Mouse (Mus musculus): Measurements from ENCODE around the gene Adra1d. TPM values are rescaled to one million over a fixed set of nuclear protein-coding genes. Genes with fewer than 3 reads are reported as not detected.
A peak's percentile ranks its signal among the peaks of the same experiment; 100 is the strongest.

Adra1d gene
- 0.10 and 0.25 TPM in 2 replicates for polyA plus RNA-seq (2015; fragmentation: Nextera tagmentation; extraction: Ambion mirVana)

DNA sequence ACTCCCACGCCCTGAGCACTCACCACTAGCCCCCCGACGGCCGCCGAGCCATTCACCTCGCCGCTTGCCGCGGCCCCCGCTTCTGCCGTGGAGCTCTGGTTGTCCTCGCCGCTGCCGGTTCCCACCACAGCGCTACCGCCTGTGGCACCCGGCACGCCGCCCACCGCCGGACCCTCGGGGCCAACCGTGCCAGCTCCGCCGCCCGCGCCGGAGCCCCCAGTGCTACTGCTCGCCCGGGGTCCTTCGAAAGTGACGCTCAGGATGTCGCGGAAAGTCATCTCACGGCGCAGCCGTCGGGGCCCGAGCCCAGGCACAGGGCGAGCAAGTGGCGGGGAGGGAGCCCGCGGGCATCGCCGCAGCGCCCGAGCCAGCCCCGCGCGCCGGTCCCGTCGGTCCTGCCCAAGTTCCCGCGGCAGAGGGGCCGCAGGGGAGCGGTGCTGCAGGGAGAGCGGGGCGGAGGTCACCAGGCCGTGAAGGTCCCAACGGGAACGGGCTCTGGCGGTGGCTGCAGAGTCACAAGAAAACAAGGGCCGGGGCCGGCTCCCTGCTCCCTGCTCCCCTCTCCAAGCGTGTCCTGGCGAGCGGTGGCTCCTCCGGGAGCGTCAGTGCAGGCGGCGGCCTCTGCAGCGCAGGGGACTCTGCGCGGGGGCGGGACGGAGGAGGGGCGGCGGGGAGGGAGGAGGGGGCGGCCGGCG is at the start of gene Adra1d:
Gene Adra1d, minus strand, starts transcription at position 393 of the 695 bp plus-strand sequence.
- H3K27ac ChIP-seq = no peak within 1 kb of the TSS
- H3K4me1 ChIP-seq (replicated peaks) = peaks cover 19% of the 10 kb centered on the region
- H3K9me3 ChIP-seq = no peaks in the 10 kb centered on the region
- ATAC-seq (ENCODE audit: low FRiP score) = peak; percentile 62
- peaks cover 91% of the 10 kb centered on the region for H3K27me3 ChIP-seq
- peak within 1 kb of the TSS; percentile 66 for H3K9ac ChIP-seq
- WGBS = under 1% methylated on average over 70 of the region's 82 CpGs
- peak within 1 kb of the TSS; percentile 78 for H3K4me2 ChIP-seq
- peak within 1 kb of the TSS; percentile 52 for H3K4me3 ChIP-seq
- H3K36me3 ChIP-seq = no peaks in the 10 kb centered on the region

DNA sequence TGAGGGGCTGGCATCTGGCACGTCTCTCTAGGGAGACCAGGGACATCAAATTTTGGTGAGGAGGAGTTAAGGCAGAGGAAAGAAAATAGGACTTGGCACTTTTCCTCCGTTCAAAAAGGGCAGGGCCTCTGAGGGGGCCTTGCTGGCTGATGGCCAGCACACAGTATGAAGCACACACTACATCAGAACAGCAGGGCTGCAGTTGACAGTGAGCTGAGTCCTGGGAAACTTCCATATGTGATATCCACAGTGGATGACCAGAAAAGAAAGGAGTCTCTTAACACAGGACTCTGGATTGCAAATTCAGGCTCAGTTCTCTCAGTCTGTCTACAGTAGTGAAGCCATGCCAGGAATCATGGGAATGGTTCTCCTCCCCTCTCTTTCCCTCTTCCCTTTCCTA is 39.8 kb upstream of the Adra1d start:
- no peak overlapping the region for H3K9ac ChIP-seq
- ATAC-seq (ENCODE audit: low FRiP score) = no peak
- H3K27me3 ChIP-seq = no peaks in the 10 kb centered on the region
- 0 out of 2 replicates have a peak, but pooled peaks cover 3% of the 10 kb centered on the region for H3K4me1 ChIP-seq (replicated peaks)
- no peaks in the 10 kb centered on the region for H3K36me3 ChIP-seq
- 53% methylated on average over 2 of the region's 2 CpGs for WGBS
- no peak overlapping the region for H3K4me2 ChIP-seq
- no peaks in the 10 kb centered on the region for H3K9me3 ChIP-seq
- no peak overlapping the region for H3K27ac ChIP-seq
- H3K4me3 ChIP-seq = no peak overlapping the region

DNA sequence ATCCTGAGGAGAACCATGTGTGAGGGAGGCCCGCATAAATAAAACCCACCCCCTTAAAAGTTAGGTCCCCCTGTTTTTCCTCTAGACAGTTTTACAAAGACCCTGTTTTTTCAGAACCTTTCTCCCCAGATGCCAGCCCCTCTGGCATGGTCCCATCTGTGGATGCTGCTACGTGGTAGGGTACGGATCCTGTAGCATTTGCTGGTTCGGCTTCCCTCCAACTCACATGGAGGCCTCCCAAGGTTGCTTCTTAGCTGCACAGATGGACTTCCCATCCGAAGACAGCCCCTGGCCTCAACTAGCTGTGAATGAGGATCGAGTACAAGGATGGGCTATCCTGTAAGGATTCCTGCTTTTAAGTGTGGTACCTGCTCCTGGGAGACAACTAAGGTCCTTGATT is 32.8 kb upstream of the Adra1d start:
- no peak overlapping the region for H3K4me2 ChIP-seq
- H3K27me3 ChIP-seq = no peaks in the 10 kb centered on the region
- H3K9ac ChIP-seq = no peak overlapping the region
- H3K4me3 ChIP-seq = no peak overlapping the region
- 0 out of 2 replicates have a peak, but pooled peaks cover 2% of the 10 kb centered on the region for H3K9me3 ChIP-seq
- H3K4me1 ChIP-seq (replicated peaks) = no peaks in the 10 kb centered on the region
- H3K36me3 ChIP-seq = no peaks in the 10 kb centered on the region
- WGBS = 93% methylated on average over 6 of the region's 6 CpGs
- no peak for ATAC-seq (ENCODE audit: low FRiP score)
- H3K27ac ChIP-seq = no peak overlapping the region

DNA sequence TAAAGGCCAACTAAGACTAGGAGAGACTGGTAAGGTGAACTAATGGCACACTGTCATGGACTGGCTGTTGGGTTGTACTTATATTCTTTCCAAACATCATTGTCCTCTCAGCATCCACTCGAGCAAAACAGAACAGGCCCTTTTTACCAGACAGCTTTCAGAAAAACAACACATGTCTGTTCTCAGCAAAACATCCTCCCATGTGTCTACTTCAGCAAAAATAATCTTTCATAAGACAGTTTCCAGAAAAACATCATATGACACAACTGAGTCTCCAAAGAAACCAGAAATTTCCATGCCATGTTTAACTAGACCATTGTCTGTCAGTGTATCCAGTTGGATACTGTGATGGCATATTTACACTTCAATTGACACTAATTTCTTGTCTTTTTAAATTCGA is 25.4 kb upstream of the Adra1d start:
- Histone ChIP-seq H3K4me1 (replicated peaks) (no peaks in the 10 kb centered on the region), H3K27ac (no peak overlapping the region), H3K27me3 (no peaks in the 10 kb centered on the region), H3K4me3 (no peak overlapping the region), H3K9ac (no peak overlapping the region), H3K9me3 (0 out of 2 replicates have a peak, but pooled peaks cover 2% of the 10 kb centered on the region), H3K36me3 (no peaks in the 10 kb centered on the region), H3K4me2 (no peak overlapping the region)
- ATAC-seq (ENCODE audit: low FRiP score) = no peak
- 93% methylated on average over 2 of the region's 2 CpGs for WGBS

DNA sequence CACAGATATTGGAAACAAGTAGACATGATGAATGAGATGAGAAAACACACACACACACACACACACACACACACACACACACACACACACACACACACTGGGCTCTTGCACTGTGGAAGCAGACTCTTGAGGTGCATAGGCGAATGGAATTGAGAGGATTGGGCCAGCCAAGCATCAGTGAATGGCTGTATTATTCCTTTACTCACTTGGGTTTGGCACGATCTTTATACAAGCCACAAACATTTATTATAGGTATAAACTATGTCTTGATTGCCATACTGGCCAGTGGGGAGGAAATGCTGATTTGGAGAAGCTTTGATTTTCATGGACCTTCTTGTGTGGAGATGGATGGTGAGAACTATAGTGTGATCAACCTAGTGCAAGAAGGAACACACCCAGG is 19.4 kb upstream of the Adra1d start:
- Histone ChIP-seq H3K9me3 (no peaks in the 10 kb centered on the region), H3K36me3 (no peaks in the 10 kb centered on the region), H3K4me3 (no peak overlapping the region), H3K4me1 (replicated peaks) (no peaks in the 10 kb centered on the region), H3K27me3 (no peaks in the 10 kb centered on the region), H3K27ac (no peak overlapping the region), H3K4me2 (no peak overlapping the region), H3K9ac (no peak overlapping the region)
- 90% methylated on average over 2 of the region's 2 CpGs for WGBS
- ATAC-seq (ENCODE audit: low FRiP score) = no peak

DNA sequence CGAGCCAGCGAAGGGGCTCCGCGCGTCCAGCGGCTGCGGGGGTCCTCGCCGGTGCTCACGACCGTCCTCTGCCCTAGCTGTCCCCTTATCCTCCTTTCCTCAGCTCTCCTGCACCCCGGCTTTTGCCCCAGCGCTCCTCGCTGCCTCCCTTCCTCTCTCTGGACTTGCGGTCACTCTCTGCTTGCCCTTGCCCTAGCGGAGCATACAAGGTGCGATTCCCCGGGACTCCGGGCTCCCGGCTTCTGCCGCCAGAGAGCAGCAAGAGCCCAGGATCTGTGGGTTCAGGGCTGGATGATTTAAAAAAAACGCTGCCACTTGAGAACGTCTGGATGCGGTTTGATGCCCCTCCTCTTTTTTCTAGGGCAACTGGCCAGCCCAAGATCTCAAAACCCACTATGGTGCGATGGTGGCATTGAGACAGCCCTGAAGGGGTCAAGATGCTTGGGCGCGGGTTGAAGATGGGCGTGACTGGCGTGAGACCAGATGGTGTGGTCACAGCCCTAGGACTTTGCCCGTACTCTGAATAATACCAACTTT is 571 bp upstream of the Adra1d start:
- peaks cover 19% of the 10 kb centered on the region for H3K4me1 ChIP-seq (replicated peaks)
- ATAC-seq (ENCODE audit: low FRiP score) = peak; percentile 63
- H3K4me3 ChIP-seq = peak overlapping the region; percentile 52
- H3K27me3 ChIP-seq = peaks cover 84% of the 10 kb centered on the region
- H3K9ac ChIP-seq = peak overlapping the region; percentile 66
- 1% methylated on average over 30 of the region's 30 CpGs for WGBS
- H3K27ac ChIP-seq = no peak overlapping the region
- H3K4me2 ChIP-seq = peak overlapping the region; percentile 78
- no peaks in the 10 kb centered on the region for H3K9me3 ChIP-seq
- no peaks in the 10 kb centered on the region for H3K36me3 ChIP-seq

DNA sequence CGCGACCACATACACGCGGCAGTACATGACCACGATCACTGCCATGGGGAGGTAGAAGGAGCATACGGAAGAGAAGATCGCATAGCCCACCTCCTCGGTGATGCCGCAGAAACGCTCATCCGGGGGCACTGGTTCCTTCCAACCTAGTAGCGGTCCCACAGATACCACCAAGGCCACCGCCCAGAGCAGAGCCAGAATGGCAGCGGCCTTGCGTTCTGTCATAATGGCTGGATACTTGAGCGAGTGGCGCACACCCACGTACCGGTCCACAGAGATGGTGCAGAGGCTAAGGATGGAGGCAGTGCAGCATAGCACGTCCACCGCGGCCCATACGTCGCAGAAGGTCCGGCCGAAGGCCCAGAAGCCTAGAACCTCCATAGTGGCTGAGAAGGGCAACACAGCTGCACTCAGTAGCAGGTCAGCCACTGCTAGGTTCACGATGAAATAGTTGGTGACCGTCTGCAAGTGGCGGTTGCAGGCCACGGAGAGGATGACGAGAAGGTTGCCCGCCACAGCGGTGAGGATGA is 676 bp downstream of the Adra1d start:
- no peak overlapping the region for H3K27ac ChIP-seq
- H3K27me3 ChIP-seq = peaks cover 97% of the 10 kb centered on the region
- H3K36me3 ChIP-seq = no peaks in the 10 kb centered on the region
- WGBS = 4% methylated on average over 33 of the region's 33 CpGs
- no peak overlapping the region for H3K9ac ChIP-seq
- H3K4me2 ChIP-seq = peak overlapping the region; percentile 78
- ATAC-seq (ENCODE audit: low FRiP score) = 0 out of 2 replicates have a peak, but pooled peaks have one; percentile 18
- peak overlapping the region; percentile 52 for H3K4me3 ChIP-seq
- peaks cover 19% of the 10 kb centered on the region for H3K4me1 ChIP-seq (replicated peaks)
- no peaks in the 10 kb centered on the region for H3K9me3 ChIP-seq

DNA sequence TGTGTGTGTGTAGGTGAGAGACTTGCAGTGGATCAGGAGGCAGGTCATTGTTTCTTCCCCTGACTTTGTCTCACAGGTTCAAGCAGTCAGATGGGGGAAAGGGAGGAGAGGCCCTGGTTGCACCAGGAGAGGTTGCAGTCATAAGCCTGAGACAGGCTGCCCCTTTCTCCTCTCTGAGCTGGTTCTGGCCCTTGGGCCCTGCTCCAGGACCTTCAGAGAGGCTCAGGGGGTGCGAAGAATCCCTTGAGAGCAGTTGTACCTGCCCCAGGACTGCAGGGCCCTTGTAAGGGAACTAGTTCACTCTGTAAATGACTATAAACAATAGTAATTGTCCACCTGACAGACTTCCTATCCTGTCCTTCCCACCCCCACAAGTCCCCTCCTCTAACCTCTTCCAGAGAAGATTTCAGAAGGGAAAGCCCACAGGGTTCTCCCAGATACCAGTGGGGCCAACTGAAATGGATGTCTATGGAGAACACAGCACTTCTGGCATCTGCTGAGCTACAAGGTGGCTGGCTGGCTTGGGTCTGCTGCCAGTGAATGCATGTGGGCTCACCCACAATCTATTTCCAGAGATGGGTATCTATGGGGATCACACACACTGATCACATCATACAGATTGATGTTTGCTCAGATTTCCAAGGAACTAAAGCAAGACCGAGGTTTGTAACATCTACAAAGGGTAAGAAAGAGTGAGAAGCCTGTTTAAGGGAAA is 1.7 kb downstream of the Adra1d start:
- peaks cover 19% of the 10 kb centered on the region for H3K4me1 ChIP-seq (replicated peaks)
- no peaks in the 10 kb centered on the region for H3K9me3 ChIP-seq
- peaks cover 94% of the 10 kb centered on the region for H3K27me3 ChIP-seq
- no peak overlapping the region for H3K9ac ChIP-seq
- H3K4me3 ChIP-seq = no peak overlapping the region
- H3K27ac ChIP-seq = no peak overlapping the region
- WGBS = 55% methylated on average over 2 of the region's 2 CpGs
- ATAC-seq (ENCODE audit: low FRiP score) = no peak
- no peak overlapping the region for H3K4me2 ChIP-seq
- H3K36me3 ChIP-seq = no peaks in the 10 kb centered on the region

DNA sequence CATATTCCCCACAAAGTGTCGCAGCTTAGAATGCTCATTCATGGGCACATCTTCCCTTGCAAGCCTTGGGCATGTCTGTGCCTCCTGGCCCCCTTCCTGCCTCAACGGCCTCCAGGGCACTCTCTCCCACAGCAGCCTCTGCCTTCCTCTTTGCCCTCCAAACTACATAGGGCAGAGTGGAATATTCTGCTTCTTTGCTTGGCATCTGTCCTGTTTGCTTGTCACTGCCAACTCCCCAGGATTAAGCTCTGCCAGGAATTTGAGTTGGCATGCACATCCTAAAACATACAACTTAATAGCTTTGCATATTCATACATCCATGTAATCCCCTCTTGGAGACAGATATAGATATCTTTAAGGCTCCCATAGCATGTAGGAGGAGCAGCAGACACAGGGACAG is 4.2 kb downstream of the Adra1d start:
- H3K36me3 ChIP-seq = no peaks in the 10 kb centered on the region
- H3K4me3 ChIP-seq = no peak overlapping the region
- H3K27ac ChIP-seq = no peak overlapping the region
- peaks cover 16% of the 10 kb centered on the region for H3K4me1 ChIP-seq (replicated peaks)
- 88% methylated on average over 2 of the region's 2 CpGs for WGBS
- no peaks in the 10 kb centered on the region for H3K9me3 ChIP-seq
- peaks cover 88% of the 10 kb centered on the region for H3K27me3 ChIP-seq
- no peak for ATAC-seq (ENCODE audit: low FRiP score)
- H3K9ac ChIP-seq = no peak overlapping the region
- H3K4me2 ChIP-seq = no peak overlapping the region

DNA sequence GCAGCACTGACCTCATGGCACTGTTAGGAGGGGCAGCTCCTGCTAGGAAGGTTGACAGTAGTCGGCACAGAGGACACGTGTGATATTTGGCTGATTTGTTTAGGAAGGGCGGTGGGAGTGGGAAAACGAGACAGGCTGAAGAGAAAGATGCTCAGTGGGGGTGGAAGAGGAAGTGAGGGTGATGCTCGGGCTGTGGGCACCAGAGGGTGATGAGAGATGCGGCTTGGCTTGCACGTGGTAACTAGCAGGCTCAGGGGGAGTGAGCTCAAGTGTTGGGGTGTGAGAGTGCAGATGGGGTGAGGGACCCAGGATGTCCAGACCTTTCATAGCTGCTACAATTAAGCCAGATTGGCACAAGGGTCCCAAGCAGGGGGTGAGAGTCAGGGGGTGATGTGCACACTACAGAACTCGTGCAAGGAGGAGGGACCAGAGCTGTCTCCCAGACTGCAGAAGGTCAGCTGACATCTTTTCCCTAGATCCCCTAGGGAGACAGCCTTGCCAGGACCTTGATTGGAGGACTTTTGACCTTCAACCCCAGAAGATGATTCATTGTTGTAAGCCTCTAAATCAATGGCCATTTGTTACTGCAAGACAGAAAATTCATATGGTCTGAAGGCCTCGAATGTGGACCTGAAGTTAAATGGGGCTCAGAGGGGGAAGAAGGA is 9.2 kb downstream of the Adra1d start:
- no peak overlapping the region for H3K4me2 ChIP-seq
- H3K4me3 ChIP-seq = no peak overlapping the region
- no peaks in the 10 kb centered on the region for H3K9me3 ChIP-seq
- peaks cover 5% of the 10 kb centered on the region; the same call in 1 of the 2 replicates for H3K4me1 ChIP-seq (replicated peaks)
- H3K9ac ChIP-seq = no peak overlapping the region
- no peaks in the 10 kb centered on the region for H3K36me3 ChIP-seq
- 28% methylated on average over 9 of the region's 9 CpGs for WGBS
- peaks cover 81% of the 10 kb centered on the region for H3K27me3 ChIP-seq
- no peak for ATAC-seq (ENCODE audit: low FRiP score)
- no peak overlapping the region for H3K27ac ChIP-seq

DNA sequence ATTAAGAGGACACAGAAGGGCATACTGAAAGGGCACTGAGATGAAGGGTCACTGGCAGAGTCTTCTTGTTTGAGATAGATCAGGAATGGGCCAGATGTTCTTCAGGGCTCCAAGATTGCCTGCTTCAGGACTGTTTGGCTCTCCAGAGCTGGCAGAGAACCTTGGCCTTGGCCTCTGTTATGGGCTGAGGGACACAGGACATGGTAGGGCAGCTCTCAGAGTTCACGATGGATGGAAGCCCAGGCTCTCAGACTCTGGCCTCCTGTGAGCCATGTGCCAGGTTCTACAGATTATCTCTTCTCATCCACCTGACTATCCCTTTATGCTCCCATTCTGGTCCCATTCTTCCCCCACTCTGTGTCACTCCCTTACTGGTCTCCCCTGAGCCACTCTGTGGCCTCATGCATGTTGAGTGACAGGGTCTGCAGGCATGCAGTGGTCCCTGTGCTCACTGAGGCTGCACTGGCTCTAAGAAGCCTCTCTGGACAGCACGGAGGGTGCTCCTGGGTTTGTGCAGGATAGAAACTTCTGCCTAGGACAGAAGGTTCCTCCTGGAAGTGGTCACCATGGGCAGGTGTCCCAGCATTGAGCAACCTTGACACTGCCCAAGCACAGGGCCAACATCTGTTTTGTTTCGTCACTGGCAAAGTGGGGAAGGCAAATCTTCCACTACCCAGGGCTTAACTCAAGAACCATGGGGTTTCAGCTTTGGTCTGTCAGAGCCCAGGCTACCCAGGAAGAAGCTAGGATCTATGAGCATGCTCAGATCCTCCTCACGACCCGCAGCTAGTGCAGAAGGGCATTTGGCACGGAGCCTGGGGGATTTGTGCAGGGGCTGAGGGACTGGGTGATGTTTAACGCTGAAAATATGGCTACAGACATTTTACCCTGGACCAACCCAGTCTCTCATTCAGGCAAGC is 10.1 kb downstream of the Adra1d start:
- peaks cover 6% of the 10 kb centered on the region for H3K4me1 ChIP-seq (replicated peaks)
- H3K27ac ChIP-seq = no peak overlapping the region
- WGBS = 60% methylated on average over 7 of the region's 7 CpGs
- H3K36me3 ChIP-seq = no peaks in the 10 kb centered on the region
- H3K9ac ChIP-seq = no peak overlapping the region
- ATAC-seq (ENCODE audit: low FRiP score) = no peak
- no peak overlapping the region for H3K4me2 ChIP-seq
- H3K27me3 ChIP-seq = peaks cover 81% of the 10 kb centered on the region
- H3K4me3 ChIP-seq = no peak overlapping the region
- no peaks in the 10 kb centered on the region for H3K9me3 ChIP-seq
